Mouse (Mus musculus) mesoderm, embryonic 11.5 days (tissue): Measurements from ENCODE around the gene Naa38.

Experiments
- DNase-seq: peaks from one replicate; pipeline ENCODE4 v3.0.0-alpha.2; 2012; ENCODE audit warnings: low read depth, low spot score

The Naa38 gene

DNA sequence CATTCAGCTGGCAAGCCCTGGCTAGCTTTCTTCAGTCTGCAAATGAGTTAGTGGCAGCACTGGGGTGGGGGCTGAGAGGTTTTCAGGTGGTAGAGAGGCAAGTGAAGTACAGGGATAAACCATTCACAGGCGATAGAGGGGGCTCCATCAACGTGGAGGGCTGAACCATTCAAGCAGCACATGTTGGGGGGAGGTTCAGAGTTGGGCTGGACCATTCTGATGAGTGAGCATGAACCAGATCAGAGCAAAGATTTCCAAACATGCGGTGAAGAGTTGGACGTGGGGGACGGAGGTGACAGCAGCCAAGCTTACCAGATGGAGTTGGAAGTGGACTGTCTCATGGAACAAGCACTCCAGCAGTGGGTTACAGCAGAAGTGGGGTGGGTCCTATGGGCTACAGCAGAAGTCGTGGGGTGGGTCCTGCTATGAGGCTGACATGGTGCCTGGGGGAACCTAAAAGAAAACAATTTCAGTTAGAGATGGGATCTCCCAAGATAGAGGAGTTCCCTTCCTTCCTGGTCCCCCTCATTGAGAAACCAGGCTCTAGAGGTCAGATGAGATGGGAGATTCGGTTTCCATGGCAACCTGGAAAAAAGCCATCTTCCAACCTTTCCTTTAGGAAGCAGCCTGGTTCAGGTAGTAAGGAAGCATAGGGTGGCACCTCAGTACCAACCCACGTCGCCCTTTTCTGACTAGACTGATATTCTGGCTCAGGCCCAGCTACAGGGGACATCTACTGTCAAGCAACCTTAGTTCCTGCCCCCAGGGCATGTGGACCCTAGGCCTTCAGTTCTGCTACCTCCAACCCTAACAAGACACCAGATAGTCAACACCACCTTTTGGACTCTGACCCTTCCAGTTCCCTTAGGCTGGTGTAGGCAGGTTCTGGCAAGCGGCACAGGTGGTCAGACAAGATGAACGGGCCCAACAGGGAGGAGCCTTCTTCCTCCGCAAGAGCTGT is 18.2 kb downstream of the Naa38 start, which contains the start of gene Kdm6b:
Gene Kdm6b (minus strand): TSS at position 455 of the 961 bp plus-strand sequence.
- DNase-seq = no peak

DNA sequence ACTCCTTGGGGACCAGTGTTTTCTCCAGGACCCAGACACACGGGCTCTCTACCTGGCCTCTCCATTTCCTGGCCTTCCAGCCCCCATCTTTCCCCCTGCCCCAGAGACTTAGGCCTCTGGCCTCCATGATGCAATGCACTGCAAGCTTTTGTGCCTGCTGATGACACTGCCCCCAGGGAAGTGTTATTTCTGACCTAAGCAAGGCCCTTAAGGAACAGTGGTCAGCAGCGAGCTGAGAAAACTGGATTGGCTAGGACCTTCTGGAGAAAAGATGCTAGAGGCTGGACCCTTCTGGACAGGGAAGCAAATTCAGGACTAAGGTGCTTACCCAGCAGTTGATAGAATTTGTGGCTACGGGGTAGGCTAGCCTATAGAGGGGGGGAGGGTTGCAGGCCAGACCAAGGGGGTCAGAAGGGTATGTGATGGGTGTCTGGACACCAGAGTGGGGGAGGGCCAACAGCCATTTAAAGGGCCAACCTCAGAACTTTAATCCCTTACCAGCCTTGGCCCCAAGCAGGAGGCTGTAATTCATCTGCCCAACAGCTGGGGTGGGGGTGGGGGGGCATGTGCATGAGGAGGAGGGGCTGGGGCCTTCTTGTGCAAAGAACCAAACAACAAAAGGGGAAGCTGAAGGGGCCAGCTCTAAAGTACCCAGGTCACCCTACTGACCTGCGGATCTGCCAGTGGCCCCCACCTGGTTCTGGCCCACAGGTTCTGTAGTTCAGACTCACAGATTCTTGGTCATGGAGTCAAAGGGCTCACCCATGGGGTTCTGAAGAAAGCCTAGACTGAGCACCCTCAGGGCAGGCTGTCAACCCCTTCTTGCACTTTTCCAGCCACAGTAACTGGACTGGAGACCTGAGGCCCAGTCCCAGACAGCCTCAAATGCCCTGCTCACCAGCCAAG is 19.4 kb downstream of the Naa38 start:
- DNase-seq = no peak

DNA sequence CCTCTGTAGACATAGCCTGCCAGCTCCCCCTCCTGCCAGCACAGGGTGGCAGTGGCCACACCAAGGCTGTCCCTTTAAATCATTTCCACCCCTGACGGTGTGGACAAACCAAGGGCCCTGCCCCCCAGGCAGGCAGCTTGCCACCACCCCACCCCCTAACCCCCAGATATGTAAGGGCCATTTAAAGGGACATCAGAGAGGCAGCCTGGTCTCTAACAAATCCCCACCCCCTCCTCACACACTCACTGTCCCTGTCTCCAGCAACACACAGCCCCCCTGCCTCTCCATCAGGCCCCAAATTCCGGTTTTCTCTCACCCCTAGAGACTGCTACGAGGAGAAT is 20.0 kb downstream of the Naa38 start:
- DNase-seq = no peak

DNA sequence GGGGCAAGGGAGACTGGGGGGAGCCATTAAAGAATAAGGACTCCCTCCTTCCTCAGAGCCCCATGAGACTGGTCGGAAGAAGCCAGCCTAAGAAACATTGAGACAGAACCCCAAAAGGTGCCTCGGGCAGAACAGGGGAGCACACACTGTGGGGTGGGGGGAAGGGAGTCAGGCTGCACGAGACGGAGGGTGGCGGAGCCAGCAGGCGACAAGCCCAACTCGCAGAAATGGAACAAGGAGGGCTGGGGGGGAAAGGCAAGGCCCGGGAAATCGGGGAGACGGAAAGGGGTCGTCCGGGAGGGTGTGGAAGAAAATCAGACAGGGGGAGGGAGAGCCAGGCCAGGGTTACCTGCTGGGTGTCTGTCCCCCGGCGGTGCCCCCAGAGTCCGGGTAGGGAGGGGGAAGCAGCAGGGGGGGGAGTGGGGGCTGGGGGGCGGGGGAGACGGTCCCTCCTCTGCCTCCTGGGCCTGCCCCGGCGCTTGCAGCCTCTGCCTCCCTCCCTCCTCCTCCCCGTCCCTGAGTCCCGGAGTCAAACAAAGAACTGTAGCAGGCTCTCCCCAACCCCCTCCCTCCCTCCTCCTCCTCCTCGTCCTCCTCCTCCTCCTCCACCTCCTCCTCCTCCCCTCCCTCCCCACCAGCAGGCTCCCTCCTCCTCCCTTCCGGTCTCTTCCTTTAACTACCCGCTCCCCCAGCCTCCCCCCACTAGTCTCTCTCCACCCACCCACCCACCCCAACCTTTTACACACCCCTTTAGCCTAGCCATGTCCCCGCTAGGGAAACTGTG is 20.6 kb downstream of the Naa38 start:
- peak; percentile 88 for DNase-seq

DNA sequence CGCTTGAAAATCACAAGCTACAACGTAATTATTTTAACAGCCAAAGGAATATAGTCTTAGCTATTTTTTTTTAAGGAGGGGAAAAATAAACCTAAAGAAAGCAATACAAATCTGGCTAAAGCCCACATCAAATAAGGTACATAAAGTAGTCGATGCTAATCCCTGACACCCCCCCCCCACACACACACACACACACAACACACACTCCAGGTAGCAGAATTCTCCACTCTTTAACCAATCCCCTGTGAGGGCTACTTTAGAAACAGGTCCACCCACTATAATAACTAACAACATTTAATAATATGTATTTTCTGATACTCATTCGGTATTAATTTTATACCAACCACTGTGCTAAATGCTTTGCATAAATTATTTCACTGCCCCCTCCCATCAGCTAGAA is 21.2 kb downstream of the Naa38 start:
- DNase-seq = no peak

DNA sequence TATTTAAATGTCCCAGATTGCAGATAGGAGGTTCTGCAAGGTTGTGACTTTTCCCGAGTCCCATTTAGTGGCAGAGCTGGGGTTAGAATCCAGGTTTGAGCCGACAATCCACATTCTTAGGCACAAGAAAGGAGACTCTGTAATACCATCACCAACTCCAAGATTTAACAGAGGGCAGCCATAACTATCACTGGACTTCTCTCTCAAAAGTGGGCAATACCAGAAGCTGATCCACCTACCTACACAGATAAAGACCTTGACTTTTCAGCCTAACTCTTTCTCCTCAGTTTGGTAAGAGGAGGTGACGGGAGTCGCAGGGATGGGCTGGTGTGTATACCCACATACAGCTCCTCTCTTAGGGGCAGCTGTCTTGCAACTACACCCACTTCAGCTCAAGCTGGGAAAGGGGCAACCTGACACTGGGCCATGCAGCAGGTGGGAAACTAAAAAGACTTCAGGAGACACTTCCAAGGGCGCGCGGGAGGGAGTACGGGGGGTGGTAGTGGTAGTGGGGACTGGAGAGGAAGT is 21.7 kb downstream of the Naa38 start:
- DNase-seq = no peak

DNA sequence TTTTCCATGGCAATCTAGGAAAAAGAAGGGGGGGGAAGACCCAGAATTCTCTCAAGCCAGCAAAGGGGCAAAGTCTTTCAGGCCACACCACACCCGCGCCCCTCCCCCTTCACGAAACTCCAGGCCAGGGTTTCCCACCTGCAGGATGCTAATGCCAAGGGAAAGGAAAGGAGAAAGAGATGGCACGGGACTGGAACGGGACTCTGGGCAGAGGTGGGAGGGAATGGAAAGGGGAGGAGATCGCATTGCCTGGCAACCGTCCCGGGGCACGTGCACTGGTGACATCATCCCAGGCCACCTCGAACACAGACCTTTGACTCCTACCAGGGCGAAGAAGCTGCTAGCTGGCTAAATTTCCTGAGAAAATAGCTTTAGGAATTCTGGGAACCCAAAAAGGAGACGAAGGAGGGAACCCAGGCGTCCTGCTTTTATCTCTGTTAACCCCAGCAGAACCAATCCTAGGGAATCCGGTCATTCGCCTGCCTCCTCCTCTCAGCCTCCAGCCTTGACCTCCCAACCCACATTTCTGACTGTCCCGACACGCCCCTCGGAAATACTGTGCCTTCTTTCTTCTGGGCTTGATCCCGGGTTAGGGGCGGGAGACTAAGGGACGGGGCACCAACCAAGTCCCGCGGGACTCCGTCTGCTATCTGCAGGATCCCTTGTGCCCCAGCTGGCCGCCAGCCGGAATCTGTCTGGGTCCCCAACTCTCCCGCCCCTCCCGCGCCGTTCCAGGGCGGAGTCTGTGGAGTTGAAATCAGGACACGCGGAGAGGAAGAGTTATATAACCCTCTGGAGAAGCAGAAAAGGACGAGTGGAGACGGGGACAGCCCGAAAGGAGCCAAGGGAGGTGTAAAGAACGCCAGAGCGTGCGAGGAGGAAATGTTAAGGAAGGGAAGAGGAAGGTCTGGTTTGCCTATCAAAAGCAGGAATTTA is 22.4 kb downstream of the Naa38 start:
- DNase-seq = peak; percentile 96

DNA sequence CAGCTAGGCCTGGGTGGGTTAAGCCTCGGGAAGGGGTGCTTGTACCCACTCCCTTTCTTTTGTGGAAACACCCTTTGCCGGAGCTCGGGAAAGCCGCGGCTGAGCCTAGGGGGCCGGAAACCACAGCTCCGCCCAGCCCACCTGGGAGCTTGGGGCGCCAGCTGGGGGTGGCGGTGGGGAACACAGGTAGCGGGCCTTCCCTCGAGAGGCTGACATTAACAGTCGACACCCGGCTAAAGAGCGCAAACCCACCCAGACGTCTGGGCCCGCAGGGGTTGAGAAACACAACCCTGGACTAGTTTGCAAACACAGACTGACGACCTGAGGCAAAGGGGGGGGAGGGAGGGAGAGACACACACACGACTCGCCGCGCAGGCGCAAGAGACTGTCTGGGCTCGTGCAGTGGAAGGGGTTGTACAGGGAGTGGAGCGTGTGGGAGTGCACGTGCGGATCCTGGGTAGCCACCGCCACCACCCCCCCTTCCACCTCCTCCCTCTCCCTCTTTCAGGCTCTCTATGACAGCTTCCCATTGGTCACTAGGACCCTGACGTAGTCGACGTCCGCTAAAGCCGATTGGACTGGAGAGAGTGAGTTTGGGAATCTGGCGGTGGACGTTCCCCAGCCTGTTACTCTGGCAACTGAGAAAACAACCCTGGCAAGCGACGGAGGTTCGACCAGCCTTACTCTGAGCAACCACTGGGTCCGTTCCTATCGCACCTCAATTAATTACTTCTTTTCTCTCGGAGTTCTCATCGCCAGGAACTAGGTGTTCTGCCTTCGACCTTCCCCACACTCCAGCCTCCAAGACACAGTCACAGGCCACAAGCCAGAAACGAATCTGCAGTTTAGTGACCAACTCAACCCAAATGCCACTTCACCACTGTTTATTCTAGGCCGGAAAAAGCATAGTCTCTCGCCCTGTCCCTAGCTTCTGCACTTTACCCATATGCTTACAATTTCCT is 23.5 kb downstream of the Naa38 start:
- DNase-seq = peak; percentile 98

DNA sequence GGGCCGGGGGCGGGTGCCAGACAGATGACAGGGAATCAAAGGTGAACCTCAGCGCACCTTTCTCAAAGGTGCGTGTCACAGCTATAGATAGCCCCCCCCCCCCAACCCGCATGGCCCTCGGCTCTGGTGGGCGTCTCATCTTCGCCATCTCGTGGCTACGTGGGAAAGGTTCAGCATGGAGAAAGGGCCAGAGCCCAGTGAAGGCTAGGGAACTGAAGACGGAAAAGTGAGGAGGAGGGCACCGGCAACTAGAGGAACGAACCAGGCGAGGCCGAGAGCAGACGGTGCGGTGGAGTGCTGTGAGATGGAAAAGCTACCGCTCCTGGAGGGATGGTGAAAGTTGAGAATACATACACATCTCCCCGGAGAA is 24.1 kb downstream of the Naa38 start:
- no peak for DNase-seq

DNA sequence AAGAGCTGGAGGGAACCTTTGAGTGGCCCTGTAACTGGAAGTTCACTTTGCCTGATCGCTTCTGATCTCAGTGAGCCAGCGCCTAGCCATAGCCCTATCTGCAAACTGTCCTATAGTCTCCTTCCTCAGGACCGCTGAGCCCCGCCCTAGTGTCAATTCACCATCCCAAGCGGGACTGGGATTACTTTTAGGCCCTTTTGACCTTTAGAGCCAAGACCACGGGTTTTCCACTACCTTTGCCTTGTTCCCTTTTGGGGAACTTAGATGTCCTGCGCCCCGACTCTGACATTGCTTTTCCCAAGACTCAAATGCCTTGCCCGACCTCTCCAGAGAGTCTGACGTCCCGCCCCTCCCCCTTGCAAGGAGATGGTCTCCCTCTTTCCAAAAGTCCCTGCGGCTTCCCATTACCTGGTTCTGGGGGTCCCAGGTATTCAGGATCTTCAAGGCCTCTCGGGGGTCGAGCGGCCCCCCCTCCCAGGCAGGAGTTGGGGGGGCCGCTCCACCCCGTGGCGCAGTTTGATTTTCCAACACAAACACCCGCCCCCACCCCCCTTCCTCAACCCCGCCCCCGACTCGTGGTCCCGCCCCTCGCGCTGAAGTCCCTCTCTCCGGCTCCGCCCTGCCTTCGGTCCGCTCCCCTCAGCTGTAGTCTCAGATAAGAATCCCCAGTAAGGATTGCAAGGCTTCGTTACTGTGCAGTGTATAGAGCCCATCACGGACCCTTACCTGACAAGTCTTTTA is 24.7 kb downstream of the Naa38 start:
- peak; percentile 50 for DNase-seq

DNA sequence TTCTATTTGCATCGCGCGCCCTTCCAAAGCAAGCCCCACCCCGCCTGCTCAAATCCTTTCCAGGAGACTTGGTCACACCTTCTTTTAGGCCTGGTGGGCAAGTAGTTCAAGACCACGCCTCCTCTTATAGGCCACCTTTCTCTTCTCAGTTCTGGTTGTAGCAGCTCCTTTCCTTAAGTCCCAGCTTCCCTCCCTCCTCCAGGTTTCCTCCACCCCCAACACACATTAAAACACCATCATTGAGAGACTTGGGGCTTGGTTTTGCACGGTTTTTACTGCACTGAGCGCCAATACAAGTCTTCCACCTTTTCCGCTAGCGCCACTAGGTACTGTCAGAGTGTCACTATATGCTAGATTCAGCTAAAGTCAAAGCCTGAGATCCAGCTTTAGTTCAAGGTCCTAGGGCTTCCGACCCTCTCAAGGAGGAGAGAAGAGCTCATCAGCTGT is 25.3 kb downstream of the Naa38 start:
- no peak for DNase-seq

DNA sequence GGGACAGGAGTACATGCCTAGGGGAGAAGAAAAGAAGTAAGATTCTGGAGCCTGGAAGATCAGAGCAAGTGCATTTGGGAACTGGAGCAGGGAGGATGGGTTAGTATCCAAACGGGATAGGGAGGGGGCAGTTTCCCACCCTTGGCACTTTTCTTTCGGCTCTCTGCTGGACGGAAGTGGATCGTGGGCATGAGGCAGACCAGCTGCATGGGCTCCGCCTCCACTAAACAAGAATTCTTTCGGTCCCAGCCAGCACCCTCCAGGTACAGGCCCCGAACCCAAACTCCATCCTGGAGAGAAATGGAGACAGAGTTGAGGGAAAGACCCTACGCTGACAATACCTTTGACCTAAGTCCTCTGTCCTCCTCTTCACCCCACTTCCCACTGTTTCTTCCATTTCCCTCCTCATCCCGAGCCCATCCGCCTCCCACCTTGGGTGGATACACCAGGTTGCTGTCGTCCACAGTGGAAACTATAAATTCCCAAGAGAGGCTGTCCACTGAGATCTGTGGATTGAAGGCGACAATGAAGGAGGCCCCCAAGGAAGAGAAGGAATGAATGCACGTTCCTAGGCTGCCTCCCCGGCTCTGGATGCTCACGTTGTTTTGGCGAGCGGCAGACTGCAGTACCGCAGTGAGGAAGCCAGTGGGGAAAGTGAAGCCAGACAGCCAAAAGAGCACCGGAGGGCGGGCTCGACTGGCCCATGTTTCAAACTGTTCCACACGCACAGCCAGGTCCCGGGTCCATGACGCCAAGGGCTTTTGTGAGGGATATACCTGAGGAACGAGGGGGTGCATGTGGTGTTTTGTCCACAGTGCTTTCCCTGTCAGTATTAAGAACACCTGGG is 26.1 kb downstream of the Naa38 start:
- DNase-seq = no peak

DNA sequence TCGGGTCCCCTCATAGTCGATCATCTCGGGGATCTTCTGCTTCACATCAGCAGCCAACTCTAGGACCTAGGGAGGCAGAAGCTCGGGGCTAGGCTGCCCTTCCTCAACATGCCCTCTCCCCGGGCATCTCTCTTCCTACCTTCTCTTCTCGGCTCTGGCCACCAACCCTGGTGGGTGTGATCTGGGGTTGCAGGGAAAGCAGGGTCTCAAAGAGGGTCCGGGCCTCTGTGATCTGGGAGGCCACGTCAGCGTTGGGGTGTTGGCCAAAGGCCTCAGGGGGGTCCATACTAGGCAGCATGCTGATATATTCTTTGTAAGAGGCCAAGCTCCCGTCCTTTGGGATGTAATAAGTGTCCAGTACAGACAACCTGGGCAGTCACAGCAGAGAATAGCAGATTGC is 27.6 kb downstream of the Naa38 start:
- DNase-seq = no peak

DNA sequence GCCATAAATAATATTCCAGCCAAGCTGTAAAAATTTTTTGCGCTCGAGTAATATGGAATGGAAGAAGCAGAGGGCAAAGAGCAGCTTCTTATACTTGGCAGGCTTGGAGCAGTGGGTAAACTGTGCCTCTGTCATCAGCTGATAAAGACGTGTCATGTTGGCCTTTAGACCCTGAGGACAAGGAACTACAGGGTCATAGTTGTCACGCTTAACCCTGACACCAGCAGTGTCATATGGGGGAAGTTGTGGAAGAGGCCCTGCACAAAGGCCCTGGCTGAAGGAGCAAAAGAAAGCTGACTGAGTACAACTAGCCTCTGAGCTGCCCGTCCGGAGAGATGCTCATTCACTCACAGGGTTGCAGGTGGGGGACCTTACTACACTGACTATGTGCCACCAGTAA is 28.6 kb downstream of the Naa38 start:
- no peak for DNase-seq

DNA sequence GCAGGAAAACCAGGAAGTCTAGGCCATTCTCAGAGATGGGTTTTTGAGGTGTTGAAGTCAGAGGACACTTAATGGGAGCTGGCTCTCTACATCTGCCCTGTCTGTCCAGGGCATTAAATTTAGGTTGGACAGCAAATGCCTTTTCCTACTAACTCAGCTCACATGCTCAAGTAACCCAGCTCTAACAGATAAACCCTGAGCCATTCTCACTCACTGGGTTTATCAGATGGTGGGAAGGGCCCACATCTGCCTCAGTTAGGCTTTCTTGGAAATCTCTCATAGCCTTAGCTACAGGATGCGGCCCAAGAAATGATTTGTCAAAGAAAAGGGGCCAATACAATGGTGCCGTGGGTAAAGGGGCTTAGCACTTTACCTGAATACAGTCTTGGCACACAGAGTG is 31.0 kb downstream of the Naa38 start:
- no peak for DNase-seq

DNA sequence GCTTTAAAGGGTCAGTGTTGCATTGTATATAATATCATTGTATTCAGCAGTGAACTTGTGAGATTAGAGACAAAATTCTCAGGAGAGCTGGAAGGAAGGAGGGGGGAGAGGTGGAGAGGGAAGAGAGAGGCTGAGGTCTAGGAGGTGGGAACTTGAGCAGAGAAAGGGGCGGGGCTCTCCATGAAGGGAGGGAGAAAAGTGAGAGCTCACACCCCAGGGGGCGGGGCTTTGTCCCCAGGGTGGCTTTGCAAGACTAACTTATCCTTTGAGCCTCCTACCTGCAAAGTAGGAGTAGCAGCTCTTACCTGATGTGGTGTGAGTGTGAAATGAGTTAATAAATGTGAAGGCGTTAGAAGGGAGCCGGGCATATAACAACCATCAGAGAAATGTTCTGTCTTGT is 33.5 kb downstream of the Naa38 start:
- no peak for DNase-seq

DNA sequence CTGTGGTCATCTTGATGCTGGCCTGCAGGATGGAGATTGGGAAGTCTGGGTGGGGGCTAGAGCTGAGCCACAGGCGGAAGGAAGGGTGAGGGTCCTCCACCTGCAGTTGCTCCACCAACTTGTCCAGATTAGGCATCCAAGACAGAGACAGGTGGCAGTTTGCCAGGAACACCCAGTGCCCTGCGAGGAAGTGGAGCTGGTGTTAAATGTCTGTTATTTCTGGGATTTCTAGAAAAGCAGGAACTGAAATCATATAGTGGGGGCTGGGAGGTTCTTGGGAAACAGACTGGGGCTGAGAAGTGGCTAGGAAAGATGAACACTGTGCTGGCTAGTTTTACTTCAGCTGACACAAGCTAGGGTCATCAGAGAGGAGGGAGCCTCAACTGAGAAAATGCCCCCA is 34.0 kb downstream of the Naa38 start:
- DNase-seq = no peak

DNA sequence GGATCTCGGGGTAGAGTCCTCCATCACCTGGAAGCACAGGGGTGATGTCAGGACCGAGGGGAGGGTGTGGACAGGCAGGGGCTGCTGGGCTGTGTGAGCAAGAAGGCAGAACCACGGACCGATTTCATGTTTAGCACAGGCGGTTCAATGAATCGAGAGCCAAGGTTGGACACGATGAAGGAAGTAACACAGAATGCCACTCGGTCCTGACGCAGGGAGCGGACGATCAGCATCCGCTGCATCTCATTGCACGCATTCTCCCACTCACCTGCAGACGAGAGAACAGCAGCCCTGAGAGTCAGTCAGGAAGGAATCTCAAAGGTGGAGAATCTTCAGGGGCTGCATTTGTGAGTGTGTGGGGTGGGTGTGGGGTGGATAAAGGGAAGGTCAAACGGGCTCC is 35.3 kb downstream of the Naa38 start:
- DNase-seq = no peak
